Mouse (Mus musculus) adrenal gland, postnatal 4 days (tissue): ENCODE results near the gene Naaa. TPM values are rescaled to one million over a fixed set of nuclear protein-coding genes. Genes with fewer than 3 reads are reported as not detected.

ENCODE experiments used
- DNase-seq, 2 experiments: peaks; one replicate each; pipeline ENCODE4 v3.0.0; 2021 to 2022; ENCODE audit warnings: low spot score in 2 of 2, mixed read lengths in 2 of 2
- total RNA-seq, 2 experiments: library from RNA; stranded (reverse); gene quantifications; 2 replicates each; pipeline ENCODE4 v1.2.3; 2021

The Naaa gene
- total RNA-seq, 2 experiments from 2014 or later: 23.3 to 24.8 TPM

GRCm38 (mm10) chr5:92218915-92219793 is 58.8 kb downstream of the Naaa start:
- no peak for DNase-seq

GRCm38 (mm10) chr5:92215308-92215707 is 62.7 kb downstream of the Naaa start, which contains the start of gene U90926:
Gene U90926, minus strand, starts transcription at chr5:92215408.
- DNase-seq: no peak

- DNase-seq: no peak
Measured at GRCm38 (mm10) chr5:92212231-92212630, 65.7 kb downstream of the Naaa start.

- DNase-seq: no peak
Measured at GRCm38 (mm10) chr5:92210205-92210604, 67.8 kb downstream of the Naaa start.

Other genes starting within 250 kb of the Naaa start
- 1 to 10 TPM; 5.6 to 7.5 TPM for gene Cdkl2, start 234.3 kb downstream of the Naaa start, total RNA-seq
- gene G3bp2, start 194.5 kb downstream of the Naaa start, total RNA-seq: 100 to 1,000 TPM; 108 to 116 TPM
- gene Uso1, start 140.2 kb downstream of the Naaa start, total RNA-seq: 10 to 100 TPM; 68.8 to 71.5 TPM
- 1 to 10 TPM in 1 of 2 experiments, under 1 TPM in 1; 0.87 to 2.0 TPM for gene U90926, start 62.8 kb downstream of the Naaa start, total RNA-seq
- gene Ppef2, start 21.9 kb downstream of the Naaa start, total RNA-seq: under 1 TPM in 1 of 2 experiments, not detected in 1; 0.22 TPM
- gene Sdad1, start 32.3 kb upstream of the Naaa start, total RNA-seq: 10 to 100 TPM; 51.9 to 54.0 TPM
- gene Cxcl9, start 49.9 kb upstream of the Naaa start, total RNA-seq: 1 to 10 TPM in 1 of 2 experiments, under 1 TPM in 1; 0.20 to 1.1 TPM
- gene Art3, start 53.7 kb upstream of the Naaa start, total RNA-seq: 10 to 100 TPM; 42.5 to 70.3 TPM
- gene Cxcl10, start 70.7 kb upstream of the Naaa start, total RNA-seq: 1 to 10 TPM in 1 of 2 experiments, under 1 TPM in 1; 0.76 to 1.3 TPM
- gene Nup54, start 157.0 kb upstream of the Naaa start, total RNA-seq: 10 to 100 TPM; 48.8 to 53.0 TPM
- gene Scarb2, start 228.7 kb upstream of the Naaa start, total RNA-seq: 10 to 100 TPM; 75.9 to 87.0 TPM